Mouse (Mus musculus) testis, adult 2 months (tissue): Measurements from ENCODE around the gene 2310061I04Rik. TPM values are rescaled to one million over a fixed set of nuclear protein-coding genes. Genes with fewer than 3 reads are reported as not detected.

Experiments
- H3K27ac ChIP-seq: fragments of 200-500 bp; 2 replicates; pipeline ENCODE4 v1.5.1; 2012; ENCODE audit warnings: low read depth, low read length; ENCODE audit not compliant: control insufficient read depth, insufficient read depth
- H3K27me3 ChIP-seq: fragments of 200-500 bp; 2 replicates; pipeline ENCODE4 v1.6.1; 2012; ENCODE audit warnings: mild to moderate bottlenecking, low read length, moderate library complexity; ENCODE audit not compliant: control insufficient read depth, insufficient read depth
- H3K36me3 ChIP-seq: fragments of 200-500 bp; 2 replicates; pipeline ENCODE4 v1.6.1; 2012; ENCODE audit warnings: mild to moderate bottlenecking, low read length; ENCODE audit not compliant: control insufficient read depth, insufficient read depth
- H3K4me1 ChIP-seq: fragments of 200-500 bp; 2 replicates; pipeline ENCODE4 v1.6.1; 2012; ENCODE audit warnings: low read length; ENCODE audit not compliant: control insufficient read depth, insufficient read depth
- H3K4me3 ChIP-seq: fragments of 200-500 bp; 2 replicates; pipeline ENCODE4 v1.5.1; 2012; ENCODE audit warnings: low read depth, mild to moderate bottlenecking, low read length, moderate library complexity, mixed read lengths; ENCODE audit not compliant: control insufficient read depth
- CTCF ChIP-seq: fragments of 200-500 bp; IDR thresholded peaks from 2 replicates; pipeline ENCODE4 v1.5.1; 2012; ENCODE audit warnings: low read depth, mild to moderate bottlenecking, inconsistent platforms, low read length, moderate library complexity; ENCODE audit not compliant: control insufficient read depth, insufficient read depth, insufficient replicate concordance
- POLR2A ChIP-seq: fragments of 200-500 bp; IDR thresholded peaks from 2 replicates; pipeline ENCODE4 v1.6.1; 2012; ENCODE audit warnings: low read depth, mild to moderate bottlenecking, inconsistent platforms, low read length, moderate library complexity; ENCODE audit not compliant: control insufficient read depth
- polyA plus RNA-seq: library from polyadenylated mRNA; depleted of rRNA; stranded (reverse); fragments of >200 nt; gene quantifications from 2 replicates; pipeline ENCODE4 v1.2.3, GENCODE M21; 2012

The 2310061I04Rik gene
- polyA plus RNA-seq, 1 experiment = 172 TPM

GRCm38 (mm10) chr17:35874721-35875120 is 22.5 kb downstream of the 2310061I04Rik start:
- no peak overlapping the region for H3K4me3 ChIP-seq
- H3K36me3 ChIP-seq = no peaks in the 10 kb centered on the region
- no peaks in the 10 kb centered on the region for H3K27me3 ChIP-seq
- TF ChIP-seq CTCF (no peak), POLR2A (no peak)
- peaks cover 5% of the 10 kb centered on the region for H3K4me1 ChIP-seq
- H3K27ac ChIP-seq = no peak overlapping the region

- H3K4me1 ChIP-seq = peaks cover 7% of the 10 kb centered on the region
- H3K4me3 ChIP-seq = no peak overlapping the region
- H3K27me3 ChIP-seq = no peaks in the 10 kb centered on the region
- peak; percentile 91 for TF ChIP-seq CTCF
- TF ChIP-seq POLR2A = no peak
- no peak overlapping the region for H3K27ac ChIP-seq
- no peaks in the 10 kb centered on the region for H3K36me3 ChIP-seq
These were observed 23.3 kb downstream of the 2310061I04Rik start for GRCm38 (mm10) chr17:35873774-35874519.

GRCm38 (mm10) chr17:35870884-35871696 is 26.1 kb downstream of the 2310061I04Rik start:
- H3K36me3 ChIP-seq = no peaks in the 10 kb centered on the region
- H3K4me3 ChIP-seq = no peak overlapping the region
- TF ChIP-seq CTCF (peak; percentile 36; the same call in 1 of the 2 replicates), POLR2A (no peak)
- peaks cover 24% of the 10 kb centered on the region for H3K4me1 ChIP-seq
- no peak overlapping the region for H3K27ac ChIP-seq
- peaks cover 5% of the 10 kb centered on the region for H3K27me3 ChIP-seq

GRCm38 (mm10) chr17:35870151-35870883 is 26.9 kb downstream of the 2310061I04Rik start:
- Histone ChIP-seq H3K36me3 (no peaks in the 10 kb centered on the region), H3K4me3 (no peak overlapping the region), H3K4me1 (peaks cover 27% of the 10 kb centered on the region)

GRCm38 (mm10) chr17:35869346-35870067 is 27.7 kb downstream of the 2310061I04Rik start:
- TF ChIP-seq CTCF = no peak
- TF ChIP-seq POLR2A = no peak
- Histone ChIP-seq H3K4me1 (peaks cover 33% of the 10 kb centered on the region), H3K4me3 (peak overlapping the region; percentile 66), H3K36me3 (no peaks in the 10 kb centered on the region), H3K27ac (peak overlapping the region; percentile 32), H3K27me3 (peaks cover 9% of the 10 kb centered on the region)

More at GRCm38 (mm10) chr17:35870151-35870883, 26.9 kb downstream of the 2310061I04Rik start:
- Histone ChIP-seq H3K27me3 (peaks cover 9% of the 10 kb centered on the region), H3K27ac (peak overlapping the region; percentile 32; the same call in 1 of the 2 replicates)
- TF ChIP-seq CTCF (no peak), POLR2A (no peak)

GRCm38 (mm10) chr17:35868961-35869345 is 28.3 kb downstream of the 2310061I04Rik start:
- H3K4me1 ChIP-seq = peaks cover 36% of the 10 kb centered on the region
- H3K27ac ChIP-seq = no peak overlapping the region; the same call in 1 of the 2 replicates
- no peak for TF ChIP-seq POLR2A
- no peak for TF ChIP-seq CTCF
- no peaks in the 10 kb centered on the region for H3K36me3 ChIP-seq
- H3K4me3 ChIP-seq = peak overlapping the region; percentile 66
- peaks cover 9% of the 10 kb centered on the region for H3K27me3 ChIP-seq
